Mouse (Mus musculus) limb, embryonic 11.5 days (tissue): ENCODE data around the gene Gm12253. TPM values are rescaled to one million over a fixed set of nuclear protein-coding genes. Genes with fewer than 3 reads are reported as not detected.

ENCODE experiments used
- ATAC-seq: fragments of 200-750 bp; cut with Nextera tagmentation; 2 replicates; pipeline ENCODE4 v1.8.0; 2017; ENCODE audit warnings: low read depth; ENCODE audit not compliant: insufficient number of reproducible peaks, low FRiP score, low TSS enrichment
- DNase-seq: peaks from one replicate; pipeline ENCODE4 v3.0.0-alpha.2; 2015; ENCODE audit warnings: low spot score
- H3K27ac ChIP-seq: fragments of 300-500 bp; sonication (generic); replicated peaks from 2 replicates; pipeline ENCODE4 v1.5.1; 2014; ENCODE audit warnings: low read depth, mild to moderate bottlenecking, low read length
- H3K27me3 ChIP-seq: fragments of 300-500 bp; sonication (generic); 2 replicates; pipeline ENCODE4 v1.6.1; 2014; ENCODE audit warnings: mild to moderate bottlenecking, low read length, mixed read lengths; ENCODE audit not compliant: control insufficient read depth, insufficient read depth
- H3K36me3 ChIP-seq: fragments of 300-500 bp; sonication (generic); 2 replicates; pipeline ENCODE4 v1.6.1; 2014; ENCODE audit warnings: mild to moderate bottlenecking, low read length, moderate library complexity, mixed read lengths; ENCODE audit not compliant: control insufficient read depth, insufficient read depth
- H3K4me1 ChIP-seq: fragments of 300-500 bp; sonication (generic); 2 replicates; pipeline ENCODE4 v1.6.1; 2014; ENCODE audit warnings: low read length, mixed read lengths; ENCODE audit not compliant: control insufficient read depth, insufficient read depth
- H3K4me2 ChIP-seq: fragments of 300-500 bp; sonication (generic); 2 replicates; pipeline ENCODE4 v1.6.1; 2014; ENCODE audit warnings: low read depth, mild to moderate bottlenecking, moderate library complexity; ENCODE audit not compliant: severe bottlenecking
- H3K4me3 ChIP-seq: fragments of 300-500 bp; sonication (generic); 2 replicates; pipeline ENCODE4 v1.5.1; 2014; ENCODE audit warnings: low read depth, low read length
- H3K9ac ChIP-seq: fragments of 300-500 bp; sonication (generic); 2 replicates; pipeline ENCODE4 v1.6.1; 2014; ENCODE audit warnings: mild to moderate bottlenecking, low read length
- H3K9me3 ChIP-seq: fragments of 300-500 bp; sonication (generic); 2 replicates; pipeline ENCODE4 v1.6.1; 2016; ENCODE audit warnings: low read length; ENCODE audit not compliant: control insufficient read depth
- WGBS: fragments of 180-500 bp; shearing (Covaris S2); extraction: QIAGEN DNeasy Blood & Tissue Kit; methylation state at CpG from one replicate; pipeline ENCODE4 v1.1.7; 2014; 5-methylcytosine and 5-hydroxymethylcytosine counted together
- polyA plus RNA-seq: library from polyadenylated mRNA; unstranded; fragments of >200 nt; fragmentation: Nextera tagmentation; extraction: Ambion mirVana; gene quantifications from 2 replicates; pipeline ENCODE4 v1.2.1, GENCODE M21; 2014

Gene Gm12253
- not detected in 2 replicates for polyA plus RNA-seq

GRCm38 (mm10) chr11:58432259-58432658 is at the start of gene Gm12253:
Gene Gm12253 (plus strand): TSS chr11:58432559.
- ATAC-seq, result no peak
- Histone ChIP-seq H3K4me1 (peaks cover 5% of the 10 kb centered on the region; the same call in 1 of the 2 replicates), H3K9ac (no peak within 1 kb of the TSS), H3K36me3 (no peaks in the 10 kb centered on the region), H3K4me2 (no peak within 1 kb of the TSS), H3K27ac (no peak within 1 kb of the TSS), H3K9me3 (no peaks in the 10 kb centered on the region), H3K27me3 (no peaks in the 10 kb centered on the region), H3K4me3 (no peak within 1 kb of the TSS)
- no peak for DNase-seq
- 86% methylated on average over 3 of the region's 3 CpGs for WGBS

- Histone ChIP-seq H3K4me1 (no peaks in the 10 kb centered on the region), H3K27me3 (no peaks in the 10 kb centered on the region), H3K4me3 (no peak overlapping the region), H3K36me3 (no peaks in the 10 kb centered on the region), H3K9ac (no peak overlapping the region), H3K4me2 (no peak overlapping the region), H3K9me3 (no peaks in the 10 kb centered on the region), H3K27ac (no peak overlapping the region)
- WGBS, result 63% methylated on average over 6 of the region's 6 CpGs
- ATAC-seq, result no peak
- DNase-seq, result no peak
Observed at GRCm38 (mm10) chr11:58399985-58400645, 32.2 kb upstream of the Gm12253 start.

- H3K27ac ChIP-seq, result no peak overlapping the region
- no peak overlapping the region for H3K4me3 ChIP-seq
- no peaks in the 10 kb centered on the region for H3K36me3 ChIP-seq
- DNase-seq, result no peak
- H3K9me3 ChIP-seq, result no peaks in the 10 kb centered on the region
- WGBS, result 62% methylated on average over 5 of the region's 5 CpGs
- H3K4me2 ChIP-seq, result no peak overlapping the region
- no peaks in the 10 kb centered on the region for H3K27me3 ChIP-seq
- ATAC-seq, result no peak
- no peaks in the 10 kb centered on the region for H3K4me1 ChIP-seq
- H3K9ac ChIP-seq, result no peak overlapping the region
Observed at GRCm38 (mm10) chr11:58400655-58401054, 31.7 kb upstream of the Gm12253 start.

DNA sequence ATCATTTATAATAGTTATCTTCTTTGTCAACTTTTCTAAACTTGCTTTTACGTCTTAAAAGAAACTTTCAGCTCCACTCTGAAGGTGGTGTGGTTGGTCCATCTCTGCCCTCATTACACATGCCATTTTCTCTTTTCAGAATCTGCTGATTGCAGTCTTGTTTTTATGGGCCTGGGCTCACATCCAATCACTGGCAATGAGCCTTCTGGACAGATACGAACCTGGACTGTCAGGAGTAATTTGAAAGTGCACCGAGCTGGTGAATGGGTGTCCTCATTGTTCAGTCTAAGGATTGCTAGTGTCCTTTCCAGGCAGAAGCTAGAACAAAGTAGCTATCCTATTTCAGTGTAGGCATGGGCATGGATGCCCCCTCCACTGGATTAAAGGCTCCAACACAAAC is 24.3 kb upstream of the Gm12253 start:
- 77% methylated on average over 3 of the region's 3 CpGs for WGBS
- Histone ChIP-seq H3K9ac (no peak overlapping the region), H3K27me3 (no peaks in the 10 kb centered on the region), H3K4me3 (no peak overlapping the region), H3K4me2 (no peak overlapping the region), H3K4me1 (no peaks in the 10 kb centered on the region), H3K9me3 (no peaks in the 10 kb centered on the region), H3K36me3 (no peaks in the 10 kb centered on the region), H3K27ac (no peak overlapping the region)
- no peak for ATAC-seq
- no peak for DNase-seq

DNA sequence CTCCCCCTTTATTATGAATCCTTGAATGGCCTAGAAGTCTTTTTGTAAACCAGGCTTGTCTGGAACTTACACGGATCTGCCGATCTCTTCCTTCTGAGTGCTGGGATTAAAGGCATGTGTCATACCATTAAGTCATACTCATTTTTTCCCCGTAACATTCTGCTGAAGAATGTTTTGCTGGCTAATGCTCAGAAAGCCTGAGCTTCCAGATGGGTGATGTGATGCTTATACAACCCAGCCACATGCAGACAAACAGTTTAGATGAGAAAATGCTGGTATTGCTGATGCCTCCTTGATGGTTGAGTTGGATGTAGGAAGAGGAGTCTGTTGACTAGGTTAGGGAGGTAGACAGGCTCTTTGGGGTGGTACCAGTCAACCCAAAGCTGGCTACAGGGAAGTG is 14.0 kb upstream of the Gm12253 start:
- H3K4me1 ChIP-seq, result no peaks in the 10 kb centered on the region
- H3K4me2 ChIP-seq, result no peak overlapping the region
- DNase-seq (no peak), ATAC-seq (no peak)
- no peaks in the 10 kb centered on the region for H3K36me3 ChIP-seq
- no peak overlapping the region for H3K4me3 ChIP-seq
- H3K27me3 ChIP-seq, result no peaks in the 10 kb centered on the region
- H3K27ac ChIP-seq, result no peak overlapping the region
- 89% methylated on average over 3 of the region's 3 CpGs for WGBS
- H3K9ac ChIP-seq, result no peak overlapping the region
- H3K9me3 ChIP-seq, result no peaks in the 10 kb centered on the region

GRCm38 (mm10) chr11:58420815-58421214 is 11.5 kb upstream of the Gm12253 start, which contains the start of gene 1810065E05Rik:
Gene 1810065E05Rik (plus strand): TSS chr11:58421111.
- Histone ChIP-seq H3K4me1 (no peaks in the 10 kb centered on the region), H3K27ac (no peak within 1 kb of the TSS), H3K9ac (no peak within 1 kb of the TSS), H3K4me3 (no peak within 1 kb of the TSS), H3K36me3 (no peaks in the 10 kb centered on the region), H3K4me2 (no peak within 1 kb of the TSS), H3K27me3 (no peaks in the 10 kb centered on the region), H3K9me3 (no peaks in the 10 kb centered on the region)
- DNase-seq (no peak), ATAC-seq (no peak)
- WGBS, result 72% methylated on average over 1 of the region's 1 CpGs

DNA sequence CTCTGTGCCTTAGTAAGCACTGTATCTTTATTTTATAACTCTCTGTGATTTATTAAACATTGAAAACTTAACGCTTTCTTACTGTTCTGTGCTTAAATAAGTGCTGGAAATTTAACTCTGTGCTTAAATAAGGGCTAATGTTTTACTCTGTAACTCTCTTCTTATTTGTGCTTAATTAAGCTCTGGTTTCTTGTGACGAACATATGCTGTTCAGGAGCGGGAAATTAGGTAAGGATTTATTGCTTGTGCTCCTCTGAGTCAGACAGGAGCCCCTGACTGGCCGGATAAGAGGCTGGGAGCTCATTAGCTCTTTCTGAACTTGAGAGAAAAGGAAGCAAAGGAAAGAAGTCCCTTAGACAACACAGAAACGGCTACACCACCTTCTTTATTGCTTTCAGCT is 5.5 kb downstream of the Gm12253 start:
- 8% methylated on average over 5 of the region's 5 CpGs for WGBS
- H3K27ac ChIP-seq, result no peak overlapping the region
- no peaks in the 10 kb centered on the region for H3K27me3 ChIP-seq
- H3K36me3 ChIP-seq, result no peaks in the 10 kb centered on the region
- H3K9ac ChIP-seq, result no peak overlapping the region
- ATAC-seq (no peak), DNase-seq (no peak)
- H3K9me3 ChIP-seq, result no peaks in the 10 kb centered on the region
- no peak overlapping the region for H3K4me3 ChIP-seq
- no peak overlapping the region for H3K4me2 ChIP-seq
- peaks cover 4% of the 10 kb centered on the region; the same call in 1 of the 2 replicates for H3K4me1 ChIP-seq

- no peaks in the 10 kb centered on the region for H3K27me3 ChIP-seq
- H3K4me2 ChIP-seq, result no peak within 1 kb of the TSS
- ATAC-seq (no peak), DNase-seq (no peak)
- no peak within 1 kb of the TSS for H3K4me3 ChIP-seq
- peaks cover 5% of the 10 kb centered on the region; the same call in 1 of the 2 replicates for H3K4me1 ChIP-seq
- 98% methylated on average over 9 of the region's 9 CpGs for WGBS
- H3K9me3 ChIP-seq, result no peaks in the 10 kb centered on the region
- H3K36me3 ChIP-seq, result no peaks in the 10 kb centered on the region
- H3K9ac ChIP-seq, result no peak within 1 kb of the TSS
- H3K27ac ChIP-seq, result no peak within 1 kb of the TSS
Observed at GRCm38 (mm10) chr11:58452759-58453158, 20.4 kb downstream of the Gm12253 start, which contains the start of gene Lypd9. Gene Lypd9 (minus strand): TSS chr11:58452923.
